In genomic region chr10:80048834-80049233, GRCm38 (mm10) we compare ENCODE assay signal across 11 mouse cellular contexts. TPM values are rescaled to one million over a fixed set of nuclear protein-coding genes. Genes with fewer than 3 reads are reported as not detected.
DNase-seq lines count a peak whose midpoint lies in the region; ATAC-seq lines count a peak whose summit lies in the region.
"Had no signal": no experiment of that assay in that cellular context is flagged by ENCODE, and none has a peak within 500 bp of the region (broad histone marks: within the 10 kb centered on the region; RNA-seq: fewer than 3 reads in every experiment).

No protein-coding gene starts in this region.

- H3K9ac ChIP-seq in heart, embryonic 14.5 days (ENCODE audit: low read length) = 0 out of 2 replicates have a peak overlapping the region, but pooled peaks have one; percentile 16
- no peak overlapping the region; the same call in 1 of the 2 replicates for H3K9ac ChIP-seq in midbrain, embryonic 11.5 days (ENCODE audit: low read length)
- H3K9ac ChIP-seq in midbrain, embryonic 14.5 days (replicated peaks; ENCODE audit: low read length) = no peak overlapping the region
- H3K9ac ChIP-seq in forebrain, embryonic 12.5 days = no peak overlapping the region
- H3K9ac ChIP-seq in liver, embryonic 13.5 days = peak overlapping the region; percentile 15; the same call in 1 of the 2 replicates

- 34% methylated on average over 3 of the region's 3 CpGs for WGBS in heart, embryonic 14.5 days
- WGBS in midbrain, embryonic 11.5 days = 75% methylated on average over 3 of the region's 3 CpGs
- 57% methylated on average over 3 of the region's 3 CpGs for WGBS in midbrain, embryonic 14.5 days
- WGBS in forebrain, embryonic 12.5 days = 54% methylated on average over 3 of the region's 3 CpGs
- WGBS in liver, embryonic 13.5 days (ENCODE audit: insufficient replicate concordance) = 23% methylated on average over 3 of the region's 3 CpGs

- H3K4me1 ChIP-seq in heart, embryonic 14.5 days (ENCODE audit: control insufficient read depth in 2 of 2, insufficient read depth in 2 of 2, low read length in 2 of 2) = peaks cover 23 to 46% of the 10 kb centered on the region in 2 experiments
- H3K4me1 ChIP-seq in midbrain, embryonic 11.5 days (ENCODE audit: control insufficient read depth, insufficient read depth, low read length) = peaks cover 35% of the 10 kb centered on the region
- H3K4me1 ChIP-seq in midbrain, embryonic 14.5 days (ENCODE audit: control insufficient read depth, insufficient read depth, low read length) = 0 out of 2 replicates have a peak, but pooled peaks cover 3% of the 10 kb centered on the region
- H3K4me1 ChIP-seq in forebrain, embryonic 12.5 days = peaks cover 49% of the 10 kb centered on the region
- H3K4me1 ChIP-seq in liver, embryonic 13.5 days (replicated peaks) = peaks cover 79% of the 10 kb centered on the region

- H3K4me3 ChIP-seq in heart, embryonic 14.5 days (ENCODE audit: control insufficient read depth in 1 of 2, insufficient read depth in 1 of 2, low read depth in 1 of 2, low read length in 2 of 2) = no peak overlapping the region
- no peak overlapping the region for H3K4me3 ChIP-seq in midbrain, embryonic 11.5 days (ENCODE audit: low read depth, low read length)
- no peak overlapping the region for H3K4me3 ChIP-seq in midbrain, embryonic 14.5 days (replicated peaks; ENCODE audit: low read depth, low read length)
- no peak overlapping the region for H3K4me3 ChIP-seq in forebrain, embryonic 12.5 days (replicated peaks)
- H3K4me3 ChIP-seq in liver, embryonic 13.5 days (replicated peaks) = no peak overlapping the region

- no peaks in the 10 kb centered on the region for H3K36me3 ChIP-seq in heart, embryonic 14.5 days (ENCODE audit: control insufficient read depth, insufficient read depth, low read length)
- no peaks in the 10 kb centered on the region for H3K36me3 ChIP-seq in midbrain, embryonic 11.5 days (ENCODE audit: control insufficient read depth, insufficient read depth, low read length)
- H3K36me3 ChIP-seq in midbrain, embryonic 14.5 days (ENCODE audit: control insufficient read depth, insufficient read depth, low read length) = no peaks in the 10 kb centered on the region
- no peaks in the 10 kb centered on the region for H3K36me3 ChIP-seq in forebrain, embryonic 12.5 days (replicated peaks)
- H3K36me3 ChIP-seq in liver, embryonic 13.5 days = no peaks in the 10 kb centered on the region

- H3K27me3 ChIP-seq in heart, embryonic 14.5 days (ENCODE audit: control insufficient read depth, insufficient read depth, low read length) = no peaks in the 10 kb centered on the region
- no peaks in the 10 kb centered on the region for H3K27me3 ChIP-seq in midbrain, embryonic 11.5 days (ENCODE audit: control insufficient read depth, insufficient read depth, low read length)
- H3K27me3 ChIP-seq in midbrain, embryonic 14.5 days (ENCODE audit: control insufficient read depth, insufficient read depth, low read length) = no peaks in the 10 kb centered on the region
- peaks cover 6% of the 10 kb centered on the region; the same call in 1 of the 2 replicates for H3K27me3 ChIP-seq in forebrain, embryonic 12.5 days
- H3K27me3 ChIP-seq in liver, embryonic 13.5 days = no peaks in the 10 kb centered on the region

- H3K9me3 ChIP-seq in heart, embryonic 14.5 days (ENCODE audit: control insufficient read depth, low read length) = no peaks in the 10 kb centered on the region
- no peaks in the 10 kb centered on the region for H3K9me3 ChIP-seq in midbrain, embryonic 11.5 days (ENCODE audit: control insufficient read depth, low read length)
- no peaks in the 10 kb centered on the region for H3K9me3 ChIP-seq in midbrain, embryonic 14.5 days (ENCODE audit: control insufficient read depth, low read length)
- no peaks in the 10 kb centered on the region for H3K9me3 ChIP-seq in forebrain, embryonic 12.5 days
- no peaks in the 10 kb centered on the region for H3K9me3 ChIP-seq in liver, embryonic 13.5 days (replicated peaks)

- peak overlapping the region in 1 of 2 experiments; percentile 19; a peak in 1 of 4 replicates for H3K27ac ChIP-seq in heart, embryonic 14.5 days (replicated peaks in 1 of 2; ENCODE audit: control insufficient read depth in 1 of 2, insufficient read depth in 1 of 2, low read depth in 2 of 2, low read length in 2 of 2)
- peak overlapping the region; percentile 48 for H3K27ac ChIP-seq in midbrain, embryonic 11.5 days (ENCODE audit: low read depth, low read length)
- no peak overlapping the region for H3K27ac ChIP-seq in midbrain, embryonic 14.5 days (replicated peaks; ENCODE audit: low read depth, low read length)
- H3K27ac ChIP-seq in forebrain, embryonic 12.5 days = peak overlapping the region; percentile 72
- H3K27ac ChIP-seq in liver, embryonic 13.5 days = peak overlapping the region; percentile 54

- ATAC-seq in heart, embryonic 14.5 days (ENCODE audit: insufficient number of reproducible peaks, insufficient read depth, low FRiP score, low read depth) = no peak
- ATAC-seq in midbrain, embryonic 11.5 days (ENCODE audit: low FRiP score) = no peak
- no peak for ATAC-seq in midbrain, embryonic 14.5 days (ENCODE audit: low FRiP score, low TSS enrichment)
- ATAC-seq in forebrain, embryonic 12.5 days (ENCODE audit: low FRiP score) = no peak
- ATAC-seq in liver, embryonic 13.5 days (ENCODE audit: low read depth) = no peak
- ATAC-seq: CD4-positive, CD25-positive, alpha-beta regulatory T cell, adult 4 months had no signal

- H3K4me2 ChIP-seq in heart, embryonic 14.5 days (ENCODE audit: low read length) = no peak overlapping the region
- H3K4me2 ChIP-seq in midbrain, embryonic 11.5 days = no peak overlapping the region
- H3K4me2 ChIP-seq in midbrain, embryonic 14.5 days (ENCODE audit: low read length) = no peak overlapping the region
- H3K4me2 ChIP-seq in forebrain, embryonic 12.5 days = no peak overlapping the region
- no peak overlapping the region for H3K4me2 ChIP-seq in liver, embryonic 13.5 days

- DNase-seq in heart, adult 18-20 months = no peak
- no peak for DNase-seq in midbrain, embryonic 11.5 days (ENCODE audit: low spot score, missing footprints)
- DNase-seq in midbrain, embryonic 14.5 days = no peak
- no peak for DNase-seq in liver, embryonic 13.5 days
- no peak for DNase-seq in spleen, postnatal 36 days (ENCODE audit: low spot score in 2 of 2)
- DNase-seq in layer of hippocampus, adult 9-11 months = no peak
- DNase-seq: cerebellum, adult 11-12 months; thymus, postnatal 4 days had no signal

RNA-seq across cellular contexts. Expression of gene Gpx4, which starts 1.9 kb away (rescaled TPM):
- 715 and 757 TPM in 2 replicates for polyA plus RNA-seq in heart, embryonic 14.5 days (2014; fragmentation: Nextera tagmentation; extraction: Ambion mirVana)
- total RNA-seq in heart, adult 18-20 months (2021) = 1,000 to 10,000 TPM in 1 of 2 experiments, 100 to 1,000 TPM in 1; 983 to 1,022 TPM
- 581 and 594 TPM in 2 replicates for polyA plus RNA-seq in midbrain, embryonic 11.5 days (2014; fragmentation: Nextera tagmentation; extraction: Ambion mirVana)
- 508 and 543 TPM in 2 replicates for polyA plus RNA-seq in midbrain, embryonic 14.5 days (2014; fragmentation: Nextera tagmentation; extraction: Ambion mirVana)
- polyA plus RNA-seq in forebrain, embryonic 12.5 days (2016; fragmentation: Nextera tagmentation; extraction: Ambion mirVana) = 434 and 458 TPM in 2 replicates
- 677 TPM in 2 replicates for polyA plus RNA-seq in liver, embryonic 13.5 days (2015; fragmentation: Nextera tagmentation; extraction: Ambion mirVana)

RNA-seq across cellular contexts. Expression of gene Polr2e, which starts 9.2 kb away (rescaled TPM):
- polyA plus RNA-seq in heart, embryonic 14.5 days (2014; fragmentation: Nextera tagmentation; extraction: Ambion mirVana) = 146 and 162 TPM in 2 replicates
- total RNA-seq in heart, adult 18-20 months (2021) = 10 to 100 TPM; 92.9 to 97.6 TPM
- polyA plus RNA-seq in midbrain, embryonic 11.5 days (2014; fragmentation: Nextera tagmentation; extraction: Ambion mirVana) = 200 and 225 TPM in 2 replicates
- polyA plus RNA-seq in midbrain, embryonic 14.5 days (2014; fragmentation: Nextera tagmentation; extraction: Ambion mirVana) = 157 and 167 TPM in 2 replicates
- polyA plus RNA-seq in forebrain, embryonic 12.5 days (2016; fragmentation: Nextera tagmentation; extraction: Ambion mirVana) = 183 and 184 TPM in 2 replicates
- 120 and 122 TPM in 2 replicates for polyA plus RNA-seq in liver, embryonic 13.5 days (2015; fragmentation: Nextera tagmentation; extraction: Ambion mirVana)

RNA-seq across cellular contexts. Expression of gene Arhgap45, which starts 32.4 kb away (rescaled TPM):
- 3.0 and 3.4 TPM in 2 replicates for polyA plus RNA-seq in heart, embryonic 14.5 days (2014; fragmentation: Nextera tagmentation; extraction: Ambion mirVana)
- total RNA-seq in heart, adult 18-20 months (2021) = 1 to 10 TPM; 3.1 to 8.7 TPM
- 3.6 and 3.8 TPM in 2 replicates for polyA plus RNA-seq in midbrain, embryonic 11.5 days (2014; fragmentation: Nextera tagmentation; extraction: Ambion mirVana)
- polyA plus RNA-seq in midbrain, embryonic 14.5 days (2014; fragmentation: Nextera tagmentation; extraction: Ambion mirVana) = 0.39 and 1.4 TPM in 2 replicates
- polyA plus RNA-seq in forebrain, embryonic 12.5 days (2016; fragmentation: Nextera tagmentation; extraction: Ambion mirVana) = 3.4 and 3.6 TPM in 2 replicates
- 14.3 and 14.9 TPM in 2 replicates for polyA plus RNA-seq in liver, embryonic 13.5 days (2015; fragmentation: Nextera tagmentation; extraction: Ambion mirVana)

RNA-seq across cellular contexts. Expression of gene Abca7, which starts 52.5 kb away (rescaled TPM):
- 1.6 and 1.7 TPM in 2 replicates for polyA plus RNA-seq in heart, embryonic 14.5 days (2014; fragmentation: Nextera tagmentation; extraction: Ambion mirVana)
- 1 to 10 TPM; 6.5 to 7.6 TPM for total RNA-seq in heart, adult 18-20 months (2021)
- 2.8 and 2.9 TPM in 2 replicates for polyA plus RNA-seq in midbrain, embryonic 11.5 days (2014; fragmentation: Nextera tagmentation; extraction: Ambion mirVana)
- polyA plus RNA-seq in midbrain, embryonic 14.5 days (2014; fragmentation: Nextera tagmentation; extraction: Ambion mirVana) = 3.7 and 4.1 TPM in 2 replicates
- 5.8 and 5.9 TPM in 2 replicates for polyA plus RNA-seq in forebrain, embryonic 12.5 days (2016; fragmentation: Nextera tagmentation; extraction: Ambion mirVana)
- polyA plus RNA-seq in liver, embryonic 13.5 days (2015; fragmentation: Nextera tagmentation; extraction: Ambion mirVana) = 6.3 and 7.4 TPM in 2 replicates

RNA-seq across cellular contexts. Expression of gene Sbno2, which starts 56.5 kb away (rescaled TPM):
- 9.5 and 9.6 TPM in 2 replicates for polyA plus RNA-seq in heart, embryonic 14.5 days (2014; fragmentation: Nextera tagmentation; extraction: Ambion mirVana)
- total RNA-seq in heart, adult 18-20 months (2021) = 10 to 100 TPM in 1 of 2 experiments, 1 to 10 TPM in 1; 9.0 to 10.1 TPM
- 7.0 and 7.3 TPM in 2 replicates for polyA plus RNA-seq in midbrain, embryonic 11.5 days (2014; fragmentation: Nextera tagmentation; extraction: Ambion mirVana)
- 13.2 and 13.3 TPM in 2 replicates for polyA plus RNA-seq in midbrain, embryonic 14.5 days (2014; fragmentation: Nextera tagmentation; extraction: Ambion mirVana)
- 14.8 and 16.4 TPM in 2 replicates for polyA plus RNA-seq in forebrain, embryonic 12.5 days (2016; fragmentation: Nextera tagmentation; extraction: Ambion mirVana)
- 9.2 and 9.9 TPM in 2 replicates for polyA plus RNA-seq in liver, embryonic 13.5 days (2015; fragmentation: Nextera tagmentation; extraction: Ambion mirVana)

Comparison
In these comparisons a context has a peak if more than half of its experiments do, and no peak if none do; other contexts are left out.
1. H3K9ac ChIP-seq: peak in heart, embryonic 14.5 days (single experiment) and liver, embryonic 13.5 days (single experiment); none in midbrain, embryonic 11.5 days (single experiment), midbrain, embryonic 14.5 days (single experiment) and forebrain, embryonic 12.5 days (single experiment).